ENCODE assay signal across 24 mouse cellular contexts in the genomic region with DNA sequence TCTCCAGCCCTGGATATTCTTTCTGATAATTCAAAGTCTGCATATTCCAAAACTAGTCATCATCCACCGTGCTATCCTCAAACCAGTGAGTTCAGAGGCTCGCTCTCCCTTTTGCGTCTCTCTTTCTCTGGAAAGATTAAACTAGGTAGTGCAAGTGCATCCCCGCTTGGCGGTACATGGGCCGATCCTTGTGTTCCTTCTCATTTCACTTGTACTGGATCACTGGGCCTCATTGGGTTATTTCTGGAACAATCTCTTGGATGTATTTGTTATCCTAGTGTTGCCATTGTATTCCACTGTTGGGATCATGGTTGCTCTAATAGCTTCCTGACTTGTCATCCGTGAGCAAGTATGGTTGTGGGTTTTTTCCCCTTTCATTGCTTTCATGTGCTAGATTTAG. TPM values are rescaled to one million over a fixed set of nuclear protein-coding genes. Genes with fewer than 3 reads are reported as not detected.
A peak's percentile ranks its signal among the peaks of the same experiment; 100 is the strongest.
DNase-seq lines count a peak whose midpoint lies in the region; ATAC-seq and TF ChIP-seq lines count a peak whose summit lies in the region.
"Had no signal": no experiment of that assay in that cellular context is flagged by ENCODE, and none has a peak within 500 bp of the region (broad histone marks: within the 10 kb centered on the region; RNA-seq: fewer than 3 reads in every experiment).

No protein-coding gene starts in this region.

- WGBS in lung, embryonic 15.5 days: 91% methylated on average over 7 of the region's 7 CpGs
- 87% methylated on average over 7 of the region's 7 CpGs for WGBS in lung, postnatal 0 days
- WGBS in stomach, postnatal 0 days: 91% methylated on average over 7 of the region's 7 CpGs

- no peaks in the 10 kb centered on the region for H3K27me3 ChIP-seq in lung, embryonic 15.5 days
- H3K27me3 ChIP-seq in lung, postnatal 0 days (replicated peaks; ENCODE audit: insufficient read depth, low read length): no peaks in the 10 kb centered on the region
- H3K27me3 ChIP-seq in stomach, postnatal 0 days (ENCODE audit: control insufficient read depth, insufficient read depth, low read length): no peaks in the 10 kb centered on the region
- H3K27me3 ChIP-seq: CH12.LX; embryonic facial prominence, embryonic 12.5 days; forebrain, embryonic 13.5 days; Patski had no signal

- no peak overlapping the region for H3K4me2 ChIP-seq in lung, embryonic 15.5 days
- H3K4me2 ChIP-seq in lung, postnatal 0 days (replicated peaks; ENCODE audit: low read depth, low read length): no peak overlapping the region
- H3K4me2 ChIP-seq in stomach, postnatal 0 days (replicated peaks; ENCODE audit: low read depth): no peak overlapping the region
- H3K4me2 ChIP-seq: embryonic facial prominence, embryonic 12.5 days; forebrain, embryonic 13.5 days had no signal

- no peak for ATAC-seq in lung, embryonic 15.5 days (ENCODE audit: borderline replicate concordance, extremely low read depth, low FRiP score, low TSS enrichment)
- ATAC-seq in lung, postnatal 0 days: peak; percentile 10; the same call in 1 of the 2 replicates
- ATAC-seq in stomach, postnatal 0 days (ENCODE audit: low FRiP score, low TSS enrichment): no peak
- ATAC-seq: activated CD4-positive, CD25-positive, alpha-beta regulatory T cell, adult 4 months; CD4-positive, CD25-positive, alpha-beta regulatory T cell, adult 4 months; forebrain, embryonic 13.5 days; Patski had no signal

- H3K27ac ChIP-seq in lung, embryonic 15.5 days: peak overlapping the region; percentile 31
- peak overlapping the region; percentile 68 for H3K27ac ChIP-seq in lung, postnatal 0 days (ENCODE audit: low read length)
- H3K27ac ChIP-seq in stomach, postnatal 0 days (replicated peaks): peak overlapping the region; percentile 36; the same call in 1 of the 2 replicates
- H3K27ac ChIP-seq: embryonic facial prominence, embryonic 10.5 days; embryonic facial prominence, embryonic 12.5 days; forebrain, embryonic 13.5 days had no signal

- H3K9me3 ChIP-seq in lung, embryonic 15.5 days: no peaks in the 10 kb centered on the region
- H3K9me3 ChIP-seq in lung, postnatal 0 days (ENCODE audit: low read length): no peaks in the 10 kb centered on the region
- H3K9me3 ChIP-seq in stomach, postnatal 0 days (ENCODE audit: control insufficient read depth, low read length): no peaks in the 10 kb centered on the region
- H3K9me3 ChIP-seq: embryonic facial prominence, embryonic 10.5 days; embryonic facial prominence, embryonic 12.5 days; forebrain, embryonic 13.5 days; G1E had no signal

- intact Hi-C loops in heart, postnatal 14 days (cut with DNase I): no loop called here

- no peak overlapping the region for H3K9ac ChIP-seq in lung, embryonic 15.5 days
- no peak overlapping the region for H3K9ac ChIP-seq in lung, postnatal 0 days (replicated peaks; ENCODE audit: low read depth)
- no peak overlapping the region for H3K9ac ChIP-seq in stomach, postnatal 0 days (ENCODE audit: low read length)
- H3K9ac ChIP-seq: embryonic facial prominence, embryonic 12.5 days; forebrain, embryonic 13.5 days had no signal

- no peak overlapping the region for H3K4me3 ChIP-seq in lung, embryonic 15.5 days
- H3K4me3 ChIP-seq in lung, postnatal 0 days (ENCODE audit: low read depth, low read length): no peak overlapping the region
- H3K4me3 ChIP-seq in stomach, postnatal 0 days (ENCODE audit: low read depth, low read length): no peak overlapping the region
- H3K4me3 ChIP-seq: embryonic facial prominence, embryonic 10.5 days; embryonic facial prominence, embryonic 12.5 days; forebrain, embryonic 13.5 days had no signal

- H3K4me1 ChIP-seq in lung, embryonic 15.5 days: peaks cover 3% of the 10 kb centered on the region
- H3K4me1 ChIP-seq in lung, postnatal 0 days (ENCODE audit: insufficient read depth, low read depth, low read length): 0 out of 2 replicates have a peak, but pooled peaks cover 4% of the 10 kb centered on the region
- H3K4me1 ChIP-seq in stomach, postnatal 0 days (replicated peaks; ENCODE audit: control insufficient read depth, insufficient read depth): no peaks in the 10 kb centered on the region

- TF ChIP-seq CTCF in lung, postnatal 0 days (IDR thresholded peaks at IDR 0.05): no peak
- TF ChIP-seq CTCF in stomach, postnatal 0 days (IDR thresholded peaks at IDR 0.05; ENCODE audit: low read depth): no peak

- H3K36me3 ChIP-seq in lung, embryonic 15.5 days: no peaks in the 10 kb centered on the region
- H3K36me3 ChIP-seq in lung, postnatal 0 days (ENCODE audit: insufficient read depth, low read length): no peaks in the 10 kb centered on the region
- H3K36me3 ChIP-seq in stomach, postnatal 0 days (ENCODE audit: control insufficient read depth, insufficient read depth, low read length): no peaks in the 10 kb centered on the region

- peak; percentile 53 for DNase-seq in heart, adult 11 months
- DNase-seq in heart, postnatal 14 days: no peak
- DNase-seq in lung, postnatal 14 days: no peak
- no peak for DNase-seq in lung, postnatal 0 days (ENCODE audit: low spot score)
- DNase-seq in lung, postnatal 36 days: no peak
- DNase-seq in stomach, postnatal 0 days (ENCODE audit: low spot score): no peak
- DNase-seq: adrenal gland, adult 8-10 months; adrenal gland, postnatal 14 days; adrenal gland, postnatal 36 days; B cell, adult 2 months; cerebellum, adult 11-12 months; cerebellum, adult 2 months; cerebellum, adult 9-10 months; cerebellum, postnatal 10 days; cerebellum, postnatal 25 days had no signal

- TF ChIP-seq EP300 in lung, postnatal 0 days (IDR thresholded peaks at IDR 0.05): no peak
- TF ChIP-seq EP300 in stomach, postnatal 0 days (optimal IDR thresholded peaks at IDR 0.05): no peak

RNA-seq across cellular contexts. Expression of a gene that starts 6.7 kb away (rescaled TPM):
- 10 to 100 TPM; 22.7 to 27.1 TPM for total RNA-seq in heart, postnatal 14 days (2021)
- 18.0 and 21.3 TPM in 2 replicates for polyA plus RNA-seq in lung, embryonic 15.5 days (2015; fragmentation: Nextera tagmentation; extraction: Ambion mirVana)
- polyA plus RNA-seq in lung, postnatal 0 days (2015; fragmentation: Nextera tagmentation; extraction: Ambion mirVana): 7.0 and 7.5 TPM in 2 replicates
- 5.7 and 6.0 TPM in 2 replicates for polyA plus RNA-seq in stomach, postnatal 0 days (2015; fragmentation: Nextera tagmentation; extraction: Ambion mirVana)
